Mouse (Mus musculus) spleen, embryonic (tissue): ENCODE results near the gene Kctd20.

ENCODE experiments used
- CTCF ChIA-PET: fragments of 350-600 bp; sonication (Branson Sonifier 250); formaldehyde crosslinking; loops from one replicate; lab custom pipeline; 2022; lab: Charles Lee

Kctd20 gene

GRCm38 (mm10) chr17:29015638-29016037 is 63.9 kb downstream of the Kctd20 start:
- CTCF ChIA-PET = interaction anchor here (1.2 kb wide), 1 partner anchor 8 kb away, joined by 3 read pairs; the partner anchor contains the start of gene Stk38

- CTCF ChIA-PET = no interaction called here
These were observed 65.0 kb downstream of the Kctd20 start for GRCm38 (mm10) chr17:29016705-29017104.

GRCm38 (mm10) chr17:29018292-29018984 is 66.7 kb downstream of the Kctd20 start:
- CTCF ChIA-PET = interaction anchor here (0.7 kb wide), 2 partner anchors 26 to 75 kb away, joined by 3 to 5 read pairs; no protein-coding TSS in a partner anchor
